Mouse (Mus musculus): ENCODE measurements around the gene Klf13. TPM values are rescaled to one million over a fixed set of nuclear protein-coding genes. Genes with fewer than 3 reads are reported as not detected.

The Klf13 gene
- total and polyA plus RNA-seq, 3 experiments: 1.7 to 9.7 (median 3.7) TPM

DNA sequence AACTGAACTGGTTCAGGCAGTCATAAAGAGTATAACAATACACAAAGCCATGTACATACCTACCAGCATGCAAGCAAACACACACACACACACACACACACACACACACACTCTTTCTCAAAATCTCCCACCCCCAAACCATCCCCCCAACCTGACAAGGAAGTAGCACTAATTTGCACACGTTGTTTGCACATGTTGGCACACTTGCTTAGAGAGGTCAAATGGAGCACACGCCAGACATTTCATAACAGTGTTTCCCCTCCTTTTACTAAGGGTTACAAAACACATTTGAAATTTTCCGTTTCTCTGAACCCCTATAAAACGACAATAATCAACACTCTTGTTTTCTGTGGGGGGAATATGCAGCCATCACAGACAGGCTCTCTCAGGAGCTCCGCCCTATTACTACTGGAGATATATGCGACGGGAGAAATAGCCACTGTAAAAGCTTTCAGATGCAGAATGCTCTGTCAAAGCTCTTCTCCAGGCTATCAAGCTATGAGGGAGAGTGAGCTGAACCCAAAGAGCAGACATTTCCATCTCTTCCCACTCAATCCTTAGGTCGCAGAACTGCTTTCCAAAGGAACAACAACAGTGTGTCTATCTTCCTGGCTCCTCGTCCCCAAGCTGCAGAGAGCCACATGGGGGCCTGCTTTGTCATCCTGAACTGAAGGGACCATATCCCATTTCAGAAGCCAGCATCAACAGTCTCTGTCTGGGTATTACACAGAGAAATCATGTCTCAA lies 34.9 kb downstream of the Klf13 start:
- H3K4me1 ChIP-seq (ENCODE audit: control insufficient read depth in 1 of 2, insufficient read depth in 2 of 2): peaks cover 10 to 41% of the 10 kb centered on the region in 2 experiments
- H3K27me3 ChIP-seq (replicated peaks): no peaks in the 10 kb centered on the region
- no peak overlapping the region for H3K9ac ChIP-seq (ENCODE audit: insufficient read depth, low read depth)
- H3K4me3 ChIP-seq (replicated peaks in 1 of 3; ENCODE audit: low read depth in 2 of 3, low read length in 2 of 3, poor library complexity in 1 of 3): no peak overlapping the region
- no peak overlapping the region for H3K27ac ChIP-seq (ENCODE audit: insufficient read depth, low read depth)
- no peaks in the 10 kb centered on the region for H3K9me3 ChIP-seq (replicated peaks; ENCODE audit: low read length)
- dilution Hi-C loops (cut with MboI; ENCODE audit: extremely low pct_ligation_motif_present, extremely low pct_unique_long_range_greater_than_20kb, low sequenced_read_pairs): no loop called here
- H3K79me2 ChIP-seq (replicated peaks; ENCODE audit: control insufficient read depth, extremely low read depth, insufficient read depth, poor library complexity, severe bottlenecking): peaks cover 10% of the 10 kb centered on the region
- no peak for DNase-seq (ENCODE audit: extremely low read depth)
- H3K4me2 ChIP-seq (ENCODE audit: insufficient read depth, low read depth, poor library complexity, severe bottlenecking): no peak overlapping the region
- peaks cover 0 to 12% of the 10 kb centered on the region in 2 experiments for H3K36me3 ChIP-seq (replicated peaks in 1 of 2; ENCODE audit: control insufficient read depth in 1 of 2, insufficient read depth in 1 of 2, low read length in 1 of 2)
- in situ Hi-C loops (cut with MboI; ENCODE audit: low pct_ligation_motif_present, low pct_unique_long_range_greater_than_20kb, low sequenced_read_pairs): no loop called here
- TF ChIP-seq CHD1 (IDR thresholded peaks at IDR 0.05; ENCODE audit: low read depth, low read length): no peak
- no peak for TF ChIP-seq JUN (IDR thresholded peaks at IDR 0.05; ENCODE audit: insufficient read depth, low read depth, low read length)
- no peak for TF ChIP-seq MXI1 (IDR thresholded peaks at IDR 0.05; ENCODE audit: low read depth, low read length)
- no peak for TF ChIP-seq SMC3 (IDR thresholded peaks at IDR 0.05; ENCODE audit: low read depth, low read length)
- no peak for TF ChIP-seq KAT2A (IDR thresholded peaks at IDR 0.05; ENCODE audit: insufficient replicate concordance, low read length)
- no peak for TF ChIP-seq GABPA (IDR thresholded peaks at IDR 0.05; ENCODE audit: insufficient replicate concordance, low read depth, low read length)
- no peak for TF ChIP-seq E2F4 (IDR thresholded peaks at IDR 0.05; ENCODE audit: insufficient replicate concordance, low read depth, low read length)
- no peak for TF ChIP-seq SIN3A (IDR thresholded peaks at IDR 0.05; ENCODE audit: low read length)
- no peak for TF ChIP-seq MEF2A (IDR thresholded peaks at IDR 0.05; ENCODE audit: borderline replicate concordance, low read depth, low read length)
- TF ChIP-seq IRF4 (IDR thresholded peaks at IDR 0.05; ENCODE audit: low read depth, low read length): no peak
- no peak for TF ChIP-seq CTCF (conservative IDR thresholded peaks at IDR 0.05 in 1 of 2, IDR thresholded peaks at IDR 0.05 in 1 of 2; ENCODE audit: low read depth in 2 of 2, low read length in 2 of 2)
- no peak for TF ChIP-seq ZKSCAN1 (IDR thresholded peaks at IDR 0.05; ENCODE audit: borderline replicate concordance, low read depth, low read length)
- TF ChIP-seq UBTF (IDR thresholded peaks at IDR 0.05; ENCODE audit: low read depth, low read length): no peak

- dilution Hi-C loops (cut with MboI; ENCODE audit: extremely low pct_ligation_motif_present, extremely low pct_unique_long_range_greater_than_20kb, low sequenced_read_pairs): no loop called here
- TF ChIP-seq ZC3H11A (IDR thresholded peaks at IDR 0.05; ENCODE audit: low read depth, low read length) (no peak), MAX (IDR thresholded peaks at IDR 0.05; ENCODE audit: low read length) (no peak), RAD21 (IDR thresholded peaks at IDR 0.05; ENCODE audit: low read depth, low read length) (no peak), SIN3A (IDR thresholded peaks at IDR 0.05; ENCODE audit: low read length) (no peak), JUN (IDR thresholded peaks at IDR 0.05; ENCODE audit: insufficient read depth, low read depth, low read length) (no peak), HCFC1 (IDR thresholded peaks at IDR 0.05; ENCODE audit: low read depth, low read length) (no peak), TCF12 (IDR thresholded peaks at IDR 0.05; ENCODE audit: low read depth, low read length) (no peak), ETS1 (conservative IDR thresholded peaks at IDR 0.05; ENCODE audit: low read depth, low read length) (no peak)
- Histone ChIP-seq H3K4me2 (ENCODE audit: insufficient read depth, low read depth, poor library complexity, severe bottlenecking) (no peak overlapping the region), H3K9me3 (replicated peaks; ENCODE audit: low read length) (no peaks in the 10 kb centered on the region), H3K9ac (ENCODE audit: insufficient read depth, low read depth) (no peak overlapping the region), H3K36me3 (replicated peaks in 1 of 2; ENCODE audit: control insufficient read depth in 1 of 2, insufficient read depth in 1 of 2, low read length in 1 of 2) (peaks cover 0 to 17% of the 10 kb centered on the region in 2 experiments), H3K4me3 (replicated peaks in 1 of 3; ENCODE audit: low read depth in 2 of 3, low read length in 2 of 3, poor library complexity in 1 of 3) (no peak overlapping the region), H3K4me1 (ENCODE audit: control insufficient read depth in 1 of 2, insufficient read depth in 2 of 2) (peaks cover 9 to 38% of the 10 kb centered on the region in 2 experiments), H3K27ac (ENCODE audit: insufficient read depth, low read depth) (no peak overlapping the region), H3K79me2 (replicated peaks; ENCODE audit: control insufficient read depth, extremely low read depth, insufficient read depth, poor library complexity, severe bottlenecking) (peaks cover 8% of the 10 kb centered on the region; the same call in 1 of the 2 replicates), H3K27me3 (replicated peaks) (no peaks in the 10 kb centered on the region)
- in situ Hi-C loops (cut with MboI; ENCODE audit: low pct_ligation_motif_present, low pct_unique_long_range_greater_than_20kb, low sequenced_read_pairs): no loop called here
- DNase-seq (ENCODE audit: extremely low read depth): no peak
Measured at GRCm38 (mm10) chr7:63902604-63903210, 36.0 kb downstream of the Klf13 start.

Data from CH12.LX (cell line).